Mouse (Mus musculus): Measurements from ENCODE around the gene Igfbp7. TPM values are rescaled to one million over a fixed set of nuclear protein-coding genes. Genes with fewer than 3 reads are reported as not detected.

Gene Igfbp7
- polyA plus RNA-seq, 1 experiment from 2014 or later, result 57.9 TPM

- H3K4me3 ChIP-seq (ENCODE audit: low read depth, low read length), result no peak overlapping the region
- ATAC-seq, result no peak
- no peak overlapping the region for H3K4me2 ChIP-seq (ENCODE audit: low read length)
- H3K9me3 ChIP-seq (replicated peaks; ENCODE audit: control insufficient read depth, low read length, poor library complexity, severe bottlenecking), result no peaks in the 10 kb centered on the region
- no peaks in the 10 kb centered on the region for H3K4me1 ChIP-seq (ENCODE audit: control insufficient read depth, insufficient read depth, low read length)
- H3K36me3 ChIP-seq (ENCODE audit: control insufficient read depth, insufficient read depth, low read length), result no peaks in the 10 kb centered on the region
- no peak overlapping the region for H3K27ac ChIP-seq (ENCODE audit: low read length)
- H3K9ac ChIP-seq (ENCODE audit: low read depth, low read length), result no peak overlapping the region
- no peaks in the 10 kb centered on the region for H3K27me3 ChIP-seq (ENCODE audit: control insufficient read depth, insufficient read depth, low read depth, low read length)
- 79% methylated on average over 9 of the region's 9 CpGs for WGBS
These were observed 25.7 kb upstream of the Igfbp7 start for GRCm38 (mm10) chr5:77433561-77433960.

DNA sequence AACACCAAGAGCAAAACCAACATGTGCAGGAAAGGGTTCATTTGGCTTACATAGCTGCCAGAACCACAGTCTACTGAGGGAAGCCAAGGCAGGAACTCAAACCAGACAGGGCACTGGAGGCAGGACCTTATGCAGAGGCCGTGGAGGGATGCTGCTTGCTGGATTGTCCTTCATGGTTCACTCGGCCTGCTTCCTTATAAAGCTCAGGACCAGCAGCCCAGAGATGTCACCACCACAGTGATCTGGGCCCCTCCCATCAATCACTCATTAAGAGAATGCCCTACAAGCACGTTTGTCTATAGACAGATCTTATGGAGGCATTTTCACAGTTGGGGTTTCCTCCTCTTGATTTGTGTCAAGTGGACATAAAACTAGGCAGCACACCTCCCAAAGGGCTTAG is 25.3 kb upstream of the Igfbp7 start:
- ATAC-seq, result no peak
- no peak overlapping the region for H3K4me3 ChIP-seq (ENCODE audit: low read depth, low read length)
- no peaks in the 10 kb centered on the region for H3K4me1 ChIP-seq (ENCODE audit: control insufficient read depth, insufficient read depth, low read length)
- no peaks in the 10 kb centered on the region for H3K27me3 ChIP-seq (ENCODE audit: control insufficient read depth, insufficient read depth, low read depth, low read length)
- no peaks in the 10 kb centered on the region for H3K36me3 ChIP-seq (ENCODE audit: control insufficient read depth, insufficient read depth, low read length)
- H3K9ac ChIP-seq (ENCODE audit: low read depth, low read length), result no peak overlapping the region
- H3K9me3 ChIP-seq (replicated peaks; ENCODE audit: control insufficient read depth, low read length, poor library complexity, severe bottlenecking), result no peaks in the 10 kb centered on the region
- no peak overlapping the region for H3K4me2 ChIP-seq (ENCODE audit: low read length)
- 60% methylated on average over 3 of the region's 3 CpGs for WGBS
- no peak overlapping the region for H3K27ac ChIP-seq (ENCODE audit: low read length)

GRCm38 (mm10) chr5:77432446-77432845 is 24.6 kb upstream of the Igfbp7 start:
- H3K36me3 ChIP-seq (ENCODE audit: control insufficient read depth, insufficient read depth, low read length), result no peaks in the 10 kb centered on the region
- no peaks in the 10 kb centered on the region for H3K9me3 ChIP-seq (replicated peaks; ENCODE audit: control insufficient read depth, low read length, poor library complexity, severe bottlenecking)
- WGBS, result 72% methylated on average over 2 of the region's 2 CpGs
- H3K27ac ChIP-seq (ENCODE audit: low read length), result no peak overlapping the region
- no peaks in the 10 kb centered on the region for H3K4me1 ChIP-seq (ENCODE audit: control insufficient read depth, insufficient read depth, low read length)
- no peaks in the 10 kb centered on the region for H3K27me3 ChIP-seq (ENCODE audit: control insufficient read depth, insufficient read depth, low read depth, low read length)
- H3K4me3 ChIP-seq (ENCODE audit: low read depth, low read length), result no peak overlapping the region
- no peak for ATAC-seq
- H3K9ac ChIP-seq (ENCODE audit: low read depth, low read length), result no peak overlapping the region
- no peak overlapping the region for H3K4me2 ChIP-seq (ENCODE audit: low read length)

DNA sequence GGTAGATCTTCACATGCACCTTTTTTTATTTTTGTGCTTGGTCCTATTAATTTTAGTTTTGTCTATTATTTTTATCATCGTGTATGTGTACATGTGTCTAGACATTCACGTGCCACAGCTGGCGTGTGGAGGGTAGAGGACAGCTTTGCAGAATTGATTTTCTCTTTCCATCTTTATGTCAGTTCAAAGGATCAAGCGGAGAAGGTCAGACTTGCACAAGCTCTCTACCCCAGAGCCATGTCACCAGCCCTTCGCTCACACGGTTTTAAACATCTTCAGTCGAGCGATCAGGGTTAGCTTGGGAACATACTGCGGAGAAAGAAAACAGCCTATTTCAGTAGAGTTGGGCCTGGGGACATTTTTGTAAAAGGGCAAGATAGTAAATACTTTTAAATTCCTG is 23.2 kb upstream of the Igfbp7 start:
- no peaks in the 10 kb centered on the region for H3K27me3 ChIP-seq (ENCODE audit: control insufficient read depth, insufficient read depth, low read depth, low read length)
- no peak overlapping the region for H3K4me2 ChIP-seq (ENCODE audit: low read length)
- no peak overlapping the region for H3K9ac ChIP-seq (ENCODE audit: low read depth, low read length)
- no peak overlapping the region for H3K4me3 ChIP-seq (ENCODE audit: low read depth, low read length)
- no peaks in the 10 kb centered on the region for H3K4me1 ChIP-seq (ENCODE audit: control insufficient read depth, insufficient read depth, low read length)
- H3K9me3 ChIP-seq (replicated peaks; ENCODE audit: control insufficient read depth, low read length, poor library complexity, severe bottlenecking), result no peaks in the 10 kb centered on the region
- H3K27ac ChIP-seq (ENCODE audit: low read length), result no peak overlapping the region
- no peak for ATAC-seq
- no peaks in the 10 kb centered on the region for H3K36me3 ChIP-seq (ENCODE audit: control insufficient read depth, insufficient read depth, low read length)
- WGBS, result 71% methylated on average over 9 of the region's 9 CpGs

DNA sequence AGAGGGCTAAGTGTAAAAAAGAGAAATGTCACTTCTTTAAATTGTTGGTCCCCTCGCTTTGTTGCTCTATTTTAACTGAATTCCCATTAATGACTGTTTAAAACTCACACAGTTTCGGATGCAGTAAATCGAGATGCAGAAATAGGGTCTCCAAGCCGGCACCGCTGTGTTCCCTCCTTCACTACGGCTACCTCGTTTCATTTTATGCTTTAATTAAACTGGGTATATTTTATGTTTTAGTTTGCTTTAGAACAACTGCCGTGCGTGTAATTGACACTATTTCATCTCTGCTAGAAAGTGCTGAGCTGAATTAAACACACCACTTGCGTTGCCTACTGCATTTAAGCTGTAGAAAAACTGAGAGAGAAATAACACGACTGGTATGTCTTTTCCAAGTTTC is 22.6 kb upstream of the Igfbp7 start:
- Histone ChIP-seq H3K4me1 (ENCODE audit: control insufficient read depth, insufficient read depth, low read length) (no peaks in the 10 kb centered on the region), H3K4me3 (ENCODE audit: low read depth, low read length) (no peak overlapping the region), H3K36me3 (ENCODE audit: control insufficient read depth, insufficient read depth, low read length) (no peaks in the 10 kb centered on the region), H3K4me2 (ENCODE audit: low read length) (no peak overlapping the region), H3K9ac (ENCODE audit: low read depth, low read length) (no peak overlapping the region), H3K9me3 (replicated peaks; ENCODE audit: control insufficient read depth, low read length, poor library complexity, severe bottlenecking) (no peaks in the 10 kb centered on the region), H3K27me3 (ENCODE audit: control insufficient read depth, insufficient read depth, low read depth, low read length) (no peaks in the 10 kb centered on the region), H3K27ac (ENCODE audit: low read length) (no peak overlapping the region)
- WGBS, result 78% methylated on average over 11 of the region's 11 CpGs
- no peak for ATAC-seq

DNA sequence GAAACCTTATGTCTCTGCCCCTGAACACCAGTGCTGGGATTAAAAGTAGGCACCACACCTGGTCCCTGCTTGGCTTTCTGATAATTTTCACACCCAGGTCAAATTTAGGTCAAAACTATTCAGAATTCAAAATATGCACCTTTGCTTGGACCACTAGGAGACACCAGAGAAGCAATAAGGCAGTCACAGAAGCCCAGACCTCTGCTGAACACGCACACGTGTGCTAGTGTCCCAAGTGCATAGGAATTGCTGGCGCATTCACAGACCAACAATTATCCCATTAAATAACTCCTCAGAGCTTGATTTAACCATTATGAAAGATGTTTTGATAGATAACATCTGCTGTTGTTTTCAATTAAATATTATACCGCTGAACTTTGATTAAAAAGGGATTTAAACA is 22.2 kb upstream of the Igfbp7 start:
- no peak for ATAC-seq
- H3K4me1 ChIP-seq (ENCODE audit: control insufficient read depth, insufficient read depth, low read length), result no peaks in the 10 kb centered on the region
- no peak overlapping the region for H3K4me2 ChIP-seq (ENCODE audit: low read length)
- no peaks in the 10 kb centered on the region for H3K9me3 ChIP-seq (replicated peaks; ENCODE audit: control insufficient read depth, low read length, poor library complexity, severe bottlenecking)
- WGBS, result 86% methylated on average over 4 of the region's 4 CpGs
- no peak overlapping the region for H3K27ac ChIP-seq (ENCODE audit: low read length)
- H3K27me3 ChIP-seq (ENCODE audit: control insufficient read depth, insufficient read depth, low read depth, low read length), result no peaks in the 10 kb centered on the region
- H3K4me3 ChIP-seq (ENCODE audit: low read depth, low read length), result no peak overlapping the region
- H3K36me3 ChIP-seq (ENCODE audit: control insufficient read depth, insufficient read depth, low read length), result no peaks in the 10 kb centered on the region
- no peak overlapping the region for H3K9ac ChIP-seq (ENCODE audit: low read depth, low read length)

DNA sequence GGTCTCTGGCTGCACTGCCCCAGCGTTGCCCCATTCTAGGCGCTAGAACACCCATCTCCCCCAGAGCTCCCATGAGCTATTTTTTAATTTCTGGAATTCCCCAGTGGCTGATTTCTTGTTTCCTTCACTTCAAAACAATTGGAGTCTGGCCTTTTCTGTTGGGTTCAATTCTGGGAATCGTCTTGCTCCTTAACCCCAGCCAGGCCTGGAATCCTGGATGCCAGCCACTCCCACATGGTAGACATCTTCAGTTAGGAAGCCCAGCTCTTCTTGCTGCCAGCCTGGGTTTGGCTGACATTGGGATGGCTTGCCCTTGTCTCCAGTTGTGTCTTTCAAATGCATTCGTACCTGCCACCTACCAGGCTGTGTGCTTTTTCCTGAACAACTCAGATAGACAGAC is 20.7 kb upstream of the Igfbp7 start:
- H3K27ac ChIP-seq (ENCODE audit: low read length), result no peak overlapping the region
- no peak overlapping the region for H3K9ac ChIP-seq (ENCODE audit: low read depth, low read length)
- WGBS, result 85% methylated on average over 4 of the region's 4 CpGs
- no peaks in the 10 kb centered on the region for H3K4me1 ChIP-seq (ENCODE audit: control insufficient read depth, insufficient read depth, low read length)
- H3K9me3 ChIP-seq (replicated peaks; ENCODE audit: control insufficient read depth, low read length, poor library complexity, severe bottlenecking), result no peaks in the 10 kb centered on the region; the same call in 1 of the 2 replicates
- no peak for ATAC-seq
- H3K36me3 ChIP-seq (ENCODE audit: control insufficient read depth, insufficient read depth, low read length), result no peaks in the 10 kb centered on the region
- H3K4me3 ChIP-seq (ENCODE audit: low read depth, low read length), result no peak overlapping the region
- no peaks in the 10 kb centered on the region for H3K27me3 ChIP-seq (ENCODE audit: control insufficient read depth, insufficient read depth, low read depth, low read length)
- H3K4me2 ChIP-seq (ENCODE audit: low read length), result no peak overlapping the region

- 92% methylated on average over 5 of the region's 5 CpGs for WGBS
- no peak for ATAC-seq
- no peak overlapping the region for H3K4me3 ChIP-seq (ENCODE audit: low read depth, low read length)
- no peak overlapping the region for H3K4me2 ChIP-seq (ENCODE audit: low read length)
- no peak overlapping the region for H3K9ac ChIP-seq (ENCODE audit: low read depth, low read length)
- no peaks in the 10 kb centered on the region for H3K4me1 ChIP-seq (ENCODE audit: control insufficient read depth, insufficient read depth, low read length)
- H3K27me3 ChIP-seq (ENCODE audit: control insufficient read depth, insufficient read depth, low read depth, low read length), result no peaks in the 10 kb centered on the region
- H3K9me3 ChIP-seq (replicated peaks; ENCODE audit: control insufficient read depth, low read length, poor library complexity, severe bottlenecking), result no peaks in the 10 kb centered on the region; the same call in 1 of the 2 replicates
- no peak overlapping the region for H3K27ac ChIP-seq (ENCODE audit: low read length)
- H3K36me3 ChIP-seq (ENCODE audit: control insufficient read depth, insufficient read depth, low read length), result no peaks in the 10 kb centered on the region
These were observed 20.1 kb upstream of the Igfbp7 start for GRCm38 (mm10) chr5:77427986-77428385.

DNA sequence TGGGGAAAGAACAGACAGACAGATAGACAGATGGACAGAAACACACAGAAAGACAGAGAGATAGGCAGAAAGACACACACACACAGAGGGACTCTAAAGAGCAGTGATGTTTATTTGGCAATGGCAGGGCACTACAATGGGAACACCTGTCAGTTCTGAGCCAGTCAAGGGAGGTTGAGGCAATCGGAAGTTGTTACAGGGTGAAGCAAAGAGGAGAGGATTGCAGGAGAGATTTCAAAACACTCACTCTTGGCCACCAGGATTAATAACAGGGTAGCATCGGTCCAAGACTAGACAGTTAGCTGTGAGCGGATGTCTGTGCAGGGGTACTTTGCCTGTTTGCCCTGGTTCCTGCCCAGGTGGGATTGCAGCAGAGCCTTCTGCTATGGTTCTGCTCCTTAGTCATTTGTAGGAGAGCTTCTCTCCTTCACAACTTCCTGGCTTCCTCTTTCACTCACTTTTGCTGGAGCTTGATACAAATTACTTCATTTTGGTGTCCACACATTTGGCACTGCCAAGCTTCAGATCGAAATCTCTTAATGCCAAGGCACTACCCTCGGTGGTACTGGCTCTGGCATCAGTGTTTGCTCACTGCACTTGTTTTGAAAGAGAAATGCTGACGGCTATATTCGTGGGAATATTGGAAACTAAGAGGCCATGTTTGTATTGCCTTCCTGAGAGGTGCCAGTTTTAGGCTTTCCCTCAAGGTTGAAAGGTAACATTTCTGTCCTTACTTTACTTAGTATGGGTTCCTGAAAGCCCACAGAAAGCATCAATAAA is 18.1 kb upstream of the Igfbp7 start:
- H3K4me3 ChIP-seq (ENCODE audit: low read depth, low read length), result no peak overlapping the region
- H3K9ac ChIP-seq (ENCODE audit: low read depth, low read length), result no peak overlapping the region
- ATAC-seq, result no peak
- no peaks in the 10 kb centered on the region for H3K4me1 ChIP-seq (ENCODE audit: control insufficient read depth, insufficient read depth, low read length)
- WGBS, result 78% methylated on average over 7 of the region's 7 CpGs
- no peak overlapping the region for H3K27ac ChIP-seq (ENCODE audit: low read length)
- no peak overlapping the region for H3K4me2 ChIP-seq (ENCODE audit: low read length)
- no peaks in the 10 kb centered on the region; the same call in 1 of the 2 replicates for H3K9me3 ChIP-seq (replicated peaks; ENCODE audit: control insufficient read depth, low read length, poor library complexity, severe bottlenecking)
- H3K36me3 ChIP-seq (ENCODE audit: control insufficient read depth, insufficient read depth, low read length), result no peaks in the 10 kb centered on the region
- no peaks in the 10 kb centered on the region for H3K27me3 ChIP-seq (ENCODE audit: control insufficient read depth, insufficient read depth, low read depth, low read length)

Measured in midbrain, embryonic 16.5 days (tissue).